Mouse (Mus musculus) NIH3T3 (cell line): ENCODE measurements around the gene Vmn1r226.

ENCODE experiments used
- DNase-seq: peaks from one replicate; pipeline ENCODE4 v3.0.0-alpha.2; 2012; ENCODE audit warnings: low read depth

Vmn1r226 gene

GRCm38 (mm10) chr17:20682543-20682942, at the start of gene Vmn1r226:
Vmn1r226 (plus strand) TSS chr17:20682843.
- DNase-seq = no peak

DNA sequence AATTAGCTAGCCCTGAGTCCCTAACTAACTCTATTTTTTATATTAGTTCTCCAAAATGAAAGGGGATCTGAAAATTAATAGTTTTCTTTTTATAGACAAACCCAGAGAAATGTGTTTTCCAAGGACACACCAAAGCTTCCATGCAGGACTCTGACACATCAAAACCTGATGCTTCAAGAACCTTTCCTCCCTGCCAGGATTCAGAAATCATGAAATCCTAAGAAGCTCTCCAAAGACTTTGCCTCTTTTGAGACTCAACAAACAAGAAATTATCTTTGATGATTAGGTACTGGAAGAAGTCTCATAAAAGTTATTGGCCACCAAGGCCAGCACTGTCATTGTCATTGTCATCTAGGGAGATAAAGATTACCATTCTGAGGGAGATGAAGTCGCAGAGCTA, 46.9 kb downstream of the Vmn1r226 start, which contains the start of gene Vmn1r227:
TSS of gene Vmn1r227 (plus strand) at position 301 of the 400 bp plus-strand sequence.
- DNase-seq = no peak
